Mouse (Mus musculus) testis, adult 2 months (tissue): ENCODE results near the gene Zfp512b.

ENCODE experiments used
- CTCF ChIP-seq: fragments of 200-500 bp; IDR thresholded peaks from 2 replicates; pipeline ENCODE4 v1.5.1; 2012; ENCODE audit warnings: low read depth, mild to moderate bottlenecking, inconsistent platforms, low read length, moderate library complexity; ENCODE audit not compliant: control insufficient read depth, insufficient read depth, insufficient replicate concordance
- POLR2A ChIP-seq: fragments of 200-500 bp; IDR thresholded peaks from 2 replicates; pipeline ENCODE4 v1.6.1; 2012; ENCODE audit warnings: low read depth, mild to moderate bottlenecking, inconsistent platforms, low read length, moderate library complexity; ENCODE audit not compliant: control insufficient read depth

GRCm38 (mm10) chr2:181546142-181546541 is 46.5 kb downstream of the Zfp512b start:
- no peak for TF ChIP-seq CTCF
- no peak for TF ChIP-seq POLR2A
